Mouse (Mus musculus): ENCODE results near the gene Hmces. TPM values are rescaled to one million over a fixed set of nuclear protein-coding genes. Genes with fewer than 3 reads are reported as not detected.

Gene Hmces
- 39.8 and 44.0 TPM in 2 replicates for polyA plus RNA-seq (2012; rRNA removed)

DNA sequence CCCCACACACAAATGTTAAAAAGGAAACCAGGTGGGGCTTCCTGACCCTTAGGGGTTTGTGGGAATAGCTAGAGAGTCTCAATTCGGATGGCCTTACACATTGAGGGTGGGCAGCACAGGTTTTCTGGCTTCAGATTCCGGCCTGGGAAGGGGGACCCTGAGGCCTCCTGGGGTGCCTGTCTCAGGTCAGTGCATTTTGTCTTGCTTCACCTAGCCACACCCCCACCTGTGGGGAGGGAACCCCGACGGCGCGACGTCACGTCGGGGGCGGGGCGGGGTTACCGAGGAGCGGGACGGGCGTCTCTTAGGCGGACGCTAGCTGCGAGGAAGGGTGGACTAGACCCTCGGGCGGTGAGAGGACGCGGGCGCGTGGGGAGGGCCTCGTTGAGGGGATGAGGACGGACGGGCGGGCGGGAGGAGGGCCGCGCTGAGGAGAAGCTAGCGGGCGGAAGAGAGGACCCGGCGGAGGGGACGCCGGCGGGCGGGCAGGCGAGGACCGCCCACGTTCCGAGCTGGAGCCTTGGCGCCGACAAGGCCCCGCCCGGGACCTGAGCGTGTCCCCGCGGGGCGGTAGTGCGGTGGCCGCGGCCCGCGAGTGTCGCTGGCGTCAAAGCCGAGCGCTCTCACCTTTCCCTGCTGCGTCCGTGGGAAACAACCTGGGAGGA, at the start of gene Hmces:
Gene Hmces, plus strand, starts transcription at position 275 of the 665 bp plus-strand sequence.
- H3K4me3 ChIP-seq (ENCODE audit: insufficient read depth, low read length), result peak within 1 kb of the TSS; percentile 74
- TF ChIP-seq CTCF (IDR thresholded peaks at IDR 0.05; ENCODE audit: extremely low read depth, insufficient read depth, low read length) (no peak), POLR2A (IDR thresholded peaks at IDR 0.05; ENCODE audit: extremely low read depth, insufficient read depth, low read length) (peak; percentile 55; the same call in 1 of the 2 replicates)
- H3K27ac ChIP-seq (ENCODE audit: insufficient read depth, low read length), result peak within 1 kb of the TSS; percentile 24; the same call in 1 of the 2 replicates
- H3K4me1 ChIP-seq (ENCODE audit: control insufficient read depth, insufficient read depth, low read length), result peaks cover 11% of the 10 kb centered on the region

DNA sequence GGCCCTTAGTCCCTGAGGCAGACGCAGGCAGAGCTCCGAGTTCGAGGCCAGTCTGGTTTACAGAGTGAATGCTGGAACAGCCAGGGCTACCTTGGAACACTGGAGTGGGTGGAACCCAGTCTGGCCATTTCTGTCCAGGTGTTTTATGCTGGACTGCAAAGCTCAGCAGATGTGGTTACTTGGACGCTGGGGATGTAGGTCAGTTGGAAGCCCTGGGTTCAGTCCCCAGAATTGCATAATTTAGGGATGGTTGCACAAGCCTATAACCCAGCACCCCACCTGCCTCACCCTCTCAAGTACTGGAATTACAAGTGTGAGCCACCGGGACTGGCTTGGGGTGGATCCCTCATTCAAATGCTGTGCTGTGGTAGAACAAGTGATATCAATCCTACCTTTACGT, 47.5 kb upstream of the Hmces start:
- no peak overlapping the region for H3K4me3 ChIP-seq (ENCODE audit: insufficient read depth, low read length)
- H3K27ac ChIP-seq (ENCODE audit: insufficient read depth, low read length), result no peak overlapping the region
- TF ChIP-seq POLR2A (IDR thresholded peaks at IDR 0.05; ENCODE audit: extremely low read depth, insufficient read depth, low read length) (no peak), CTCF (IDR thresholded peaks at IDR 0.05; ENCODE audit: extremely low read depth, insufficient read depth, low read length) (no peak)
- H3K4me1 ChIP-seq (ENCODE audit: control insufficient read depth, insufficient read depth, low read length), result peaks cover 2% of the 10 kb centered on the region; the same call in 1 of the 2 replicates

DNA sequence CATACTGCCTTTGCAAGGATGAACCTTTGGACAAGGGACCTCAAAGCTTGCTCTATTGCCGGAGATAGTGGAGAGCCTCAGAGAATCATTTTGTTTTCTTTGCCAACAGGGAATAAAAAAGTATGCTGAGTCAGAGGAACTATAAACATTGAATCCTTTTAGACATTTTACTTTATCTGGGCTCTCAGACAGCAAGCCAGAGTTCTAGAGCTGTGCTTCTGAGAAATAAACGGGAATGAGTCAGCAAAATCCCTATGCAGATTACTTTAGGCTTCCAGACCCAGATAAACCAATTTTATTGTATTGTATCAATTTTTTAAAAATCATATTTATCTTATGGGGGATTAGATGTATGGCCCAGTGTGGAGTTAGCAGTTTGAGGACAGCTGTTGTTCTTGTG, 46.5 kb upstream of the Hmces start:
- Histone ChIP-seq H3K4me3 (ENCODE audit: insufficient read depth, low read length) (no peak overlapping the region), H3K27ac (ENCODE audit: insufficient read depth, low read length) (no peak overlapping the region), H3K4me1 (ENCODE audit: control insufficient read depth, insufficient read depth, low read length) (peaks cover 2% of the 10 kb centered on the region; the same call in 1 of the 2 replicates)
- TF ChIP-seq POLR2A (IDR thresholded peaks at IDR 0.05; ENCODE audit: extremely low read depth, insufficient read depth, low read length) (no peak), CTCF (IDR thresholded peaks at IDR 0.05; ENCODE audit: extremely low read depth, insufficient read depth, low read length) (no peak)

DNA sequence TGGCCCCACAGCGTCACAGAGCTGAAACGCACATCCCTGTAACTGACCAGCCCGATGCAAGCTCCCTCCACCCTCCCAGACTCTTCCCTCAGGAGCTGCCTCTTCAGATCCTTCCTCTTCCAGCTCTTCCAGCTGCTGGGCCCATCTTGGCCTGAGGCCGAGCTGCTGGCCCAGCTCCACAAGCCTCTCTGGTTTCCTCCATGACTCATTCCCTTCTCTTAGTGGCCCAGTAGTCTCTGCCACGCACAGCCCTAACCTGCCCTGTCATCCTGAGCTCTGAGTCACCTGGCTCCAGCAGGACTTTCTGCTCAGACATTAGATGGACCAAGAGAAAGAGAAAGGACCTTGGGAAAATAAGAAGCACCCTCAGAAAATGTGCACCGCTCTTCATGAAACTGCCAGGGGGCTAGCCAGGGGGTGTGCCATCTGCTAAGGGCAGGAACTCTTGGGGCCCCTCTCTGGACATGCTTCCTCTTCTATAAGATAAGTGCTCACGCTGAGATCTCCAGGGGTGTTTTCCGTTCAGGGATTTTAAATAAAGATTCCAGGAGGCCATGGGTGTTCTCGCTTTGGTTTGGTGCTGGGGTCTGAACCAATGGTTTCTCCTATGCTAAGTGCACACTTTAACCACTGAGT, 44.7 kb upstream of the Hmces start:
- TF ChIP-seq POLR2A (IDR thresholded peaks at IDR 0.05; ENCODE audit: extremely low read depth, insufficient read depth, low read length) (no peak), CTCF (IDR thresholded peaks at IDR 0.05; ENCODE audit: extremely low read depth, insufficient read depth, low read length) (no peak)
- H3K4me1 ChIP-seq (ENCODE audit: control insufficient read depth, insufficient read depth, low read length), result peaks cover 2% of the 10 kb centered on the region; the same call in 1 of the 2 replicates
- no peak overlapping the region for H3K4me3 ChIP-seq (ENCODE audit: insufficient read depth, low read length)
- no peak overlapping the region for H3K27ac ChIP-seq (ENCODE audit: insufficient read depth, low read length)

DNA sequence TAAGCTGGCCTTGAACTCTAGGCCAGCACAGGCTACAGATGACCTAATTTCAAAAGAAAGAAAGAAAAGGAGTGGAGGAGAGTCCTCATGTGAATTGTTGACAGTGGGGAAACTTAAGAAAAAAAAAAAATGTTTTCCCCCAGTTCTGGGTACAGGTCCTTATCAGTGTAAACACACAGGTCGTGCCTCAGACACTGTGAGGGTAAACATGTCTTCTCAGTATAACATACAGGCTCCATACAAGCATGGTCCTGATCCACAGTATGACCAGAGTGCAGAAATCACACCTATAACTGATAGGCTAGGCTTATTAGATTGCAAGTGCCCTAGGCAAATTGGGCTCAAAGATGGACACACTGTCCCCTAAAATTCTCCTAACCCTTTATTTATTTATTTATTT, 43.3 kb upstream of the Hmces start:
- Histone ChIP-seq H3K4me3 (ENCODE audit: insufficient read depth, low read length) (no peak overlapping the region), H3K4me1 (ENCODE audit: control insufficient read depth, insufficient read depth, low read length) (peaks cover 2% of the 10 kb centered on the region; the same call in 1 of the 2 replicates), H3K27ac (ENCODE audit: insufficient read depth, low read length) (no peak overlapping the region)
- TF ChIP-seq POLR2A (IDR thresholded peaks at IDR 0.05; ENCODE audit: extremely low read depth, insufficient read depth, low read length) (no peak), CTCF (IDR thresholded peaks at IDR 0.05; ENCODE audit: extremely low read depth, insufficient read depth, low read length) (no peak)

DNA sequence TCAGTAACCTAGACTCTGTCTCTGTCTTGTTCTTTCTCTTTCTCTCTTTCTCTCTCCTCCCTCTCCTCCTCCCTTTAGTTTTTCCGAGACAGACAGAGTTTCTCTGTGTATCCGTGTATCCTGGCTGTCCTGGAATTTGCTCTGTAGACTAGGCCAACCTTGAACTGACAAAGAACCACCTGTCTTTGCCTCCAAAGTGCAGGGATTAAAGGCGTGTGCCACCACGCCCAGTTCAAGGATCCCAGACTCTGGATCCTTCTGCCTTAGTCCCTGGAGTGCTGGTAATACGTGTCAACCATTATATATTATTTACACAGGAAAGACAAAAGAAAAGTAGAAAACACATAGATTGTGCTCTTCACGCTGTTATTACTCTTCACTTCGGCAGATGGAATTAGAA, 42.5 kb upstream of the Hmces start:
- H3K4me3 ChIP-seq (ENCODE audit: insufficient read depth, low read length), result no peak overlapping the region
- TF ChIP-seq CTCF (IDR thresholded peaks at IDR 0.05; ENCODE audit: extremely low read depth, insufficient read depth, low read length) (no peak), POLR2A (IDR thresholded peaks at IDR 0.05; ENCODE audit: extremely low read depth, insufficient read depth, low read length) (no peak)
- H3K27ac ChIP-seq (ENCODE audit: insufficient read depth, low read length), result no peak overlapping the region
- H3K4me1 ChIP-seq (ENCODE audit: control insufficient read depth, insufficient read depth, low read length), result peaks cover 2% of the 10 kb centered on the region; the same call in 1 of the 2 replicates

DNA sequence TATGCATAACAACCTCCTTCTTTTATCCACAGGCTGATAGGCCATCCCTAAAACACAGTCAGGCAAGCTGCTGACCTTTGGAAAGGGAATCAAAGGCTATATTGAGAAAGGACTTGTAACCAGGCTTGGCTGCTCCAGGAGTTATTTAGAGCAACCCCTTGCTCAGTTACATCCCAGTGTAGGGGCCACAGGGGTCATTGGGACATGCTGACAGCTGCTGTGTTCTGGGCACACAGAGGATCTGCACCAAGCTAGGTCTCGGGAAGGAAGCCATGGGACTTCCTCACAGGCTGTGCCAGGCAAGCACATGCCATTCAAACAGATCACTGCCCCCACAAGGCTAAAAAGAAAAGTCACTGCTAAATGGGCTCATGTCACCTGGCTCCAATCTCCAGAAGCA, 40.6 kb upstream of the Hmces start:
- TF ChIP-seq CTCF (IDR thresholded peaks at IDR 0.05; ENCODE audit: extremely low read depth, insufficient read depth, low read length) (no peak), POLR2A (IDR thresholded peaks at IDR 0.05; ENCODE audit: extremely low read depth, insufficient read depth, low read length) (no peak)
- Histone ChIP-seq H3K4me1 (ENCODE audit: control insufficient read depth, insufficient read depth, low read length) (no peaks in the 10 kb centered on the region), H3K27ac (ENCODE audit: insufficient read depth, low read length) (no peak overlapping the region), H3K4me3 (ENCODE audit: insufficient read depth, low read length) (no peak overlapping the region)

DNA sequence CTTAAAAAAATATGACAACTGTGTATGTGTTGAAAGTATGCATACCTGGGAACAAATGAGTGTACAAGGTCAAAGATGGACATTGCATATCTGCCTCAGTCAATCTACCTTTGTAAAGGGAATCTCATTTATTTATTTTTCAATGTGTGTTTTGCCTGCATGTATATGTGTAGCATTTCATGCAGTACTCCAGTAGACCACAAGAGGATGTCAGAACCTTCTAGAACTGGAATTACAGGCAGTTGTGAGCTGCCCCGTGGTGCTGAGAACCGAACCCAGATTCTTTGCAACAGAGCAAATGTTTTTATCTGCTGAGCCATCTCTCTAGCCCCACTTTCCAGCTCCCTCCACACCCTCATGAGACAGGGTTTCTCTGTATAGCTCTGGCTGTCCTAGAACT, 39.8 kb upstream of the Hmces start:
- Histone ChIP-seq H3K27ac (ENCODE audit: insufficient read depth, low read length) (no peak overlapping the region), H3K4me1 (ENCODE audit: control insufficient read depth, insufficient read depth, low read length) (no peaks in the 10 kb centered on the region), H3K4me3 (ENCODE audit: insufficient read depth, low read length) (no peak overlapping the region)
- TF ChIP-seq CTCF (IDR thresholded peaks at IDR 0.05; ENCODE audit: extremely low read depth, insufficient read depth, low read length), result no peak
- no peak for TF ChIP-seq POLR2A (IDR thresholded peaks at IDR 0.05; ENCODE audit: extremely low read depth, insufficient read depth, low read length)

DNA sequence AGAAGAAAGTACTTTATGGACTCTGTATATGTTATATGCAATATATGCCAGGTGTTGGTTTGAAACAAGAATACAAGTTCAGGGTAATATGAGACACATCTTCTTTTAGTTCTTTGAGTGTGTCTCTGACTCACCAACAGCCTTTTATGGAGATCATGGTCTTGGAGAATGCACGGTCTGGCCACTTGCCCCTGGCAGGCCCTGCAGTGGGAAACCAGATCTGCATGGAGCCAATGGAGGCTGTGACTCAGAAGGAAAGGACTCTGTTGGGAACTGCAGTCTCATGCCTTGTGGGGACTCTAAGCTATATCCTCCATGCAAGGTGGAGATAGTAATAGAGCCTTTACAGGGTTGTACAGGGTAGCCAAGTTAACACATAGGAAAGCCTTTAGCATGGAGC, 38.7 kb upstream of the Hmces start:
- no peak for TF ChIP-seq POLR2A (IDR thresholded peaks at IDR 0.05; ENCODE audit: extremely low read depth, insufficient read depth, low read length)
- no peak for TF ChIP-seq CTCF (IDR thresholded peaks at IDR 0.05; ENCODE audit: extremely low read depth, insufficient read depth, low read length)
- no peaks in the 10 kb centered on the region for H3K4me1 ChIP-seq (ENCODE audit: control insufficient read depth, insufficient read depth, low read length)

DNA sequence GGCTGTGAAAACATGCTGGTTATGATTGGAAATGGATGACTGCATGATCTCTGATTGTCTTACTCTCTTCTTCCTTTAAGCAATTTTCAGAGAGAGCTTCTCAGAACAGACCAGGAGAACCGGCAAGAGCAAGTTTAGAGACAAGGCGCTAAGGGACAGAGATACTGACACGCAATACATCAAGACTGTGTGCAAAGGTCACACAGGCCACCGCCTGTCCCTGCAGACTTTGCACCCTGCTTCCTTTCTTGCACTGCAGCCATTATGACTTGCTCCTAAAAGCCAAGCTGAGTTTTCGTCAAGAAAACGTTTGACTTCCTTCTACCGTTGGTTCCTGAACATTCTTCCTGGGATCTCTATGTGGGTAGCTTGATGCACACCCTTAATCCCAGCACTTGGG, 38.2 kb upstream of the Hmces start:
- Histone ChIP-seq H3K27ac (ENCODE audit: insufficient read depth, low read length) (no peak overlapping the region), H3K4me1 (ENCODE audit: control insufficient read depth, insufficient read depth, low read length) (peaks cover 2% of the 10 kb centered on the region; the same call in 1 of the 2 replicates), H3K4me3 (ENCODE audit: insufficient read depth, low read length) (no peak overlapping the region)
- no peak for TF ChIP-seq POLR2A (IDR thresholded peaks at IDR 0.05; ENCODE audit: extremely low read depth, insufficient read depth, low read length)
- TF ChIP-seq CTCF (IDR thresholded peaks at IDR 0.05; ENCODE audit: extremely low read depth, insufficient read depth, low read length), result no peak

More for the DNA sequence above, 38.7 kb upstream of the Hmces start:
- no peak overlapping the region for H3K27ac ChIP-seq (ENCODE audit: insufficient read depth, low read length)
- no peak overlapping the region for H3K4me3 ChIP-seq (ENCODE audit: insufficient read depth, low read length)
